Mouse (Mus musculus) myocyte (in vitro differentiated cells): ENCODE results near the gene Pmpcb.

ENCODE experiments used
- E2F4 ChIP-seq: IDR thresholded peaks from one replicate; pipeline ENCODE4 v1.6.1; 2011; ENCODE audit warnings: mild to moderate bottlenecking, control low read depth, moderate library complexity; ENCODE audit not compliant: insufficient read depth
- MYOD1 ChIP-seq, 3 experiments: IDR thresholded peaks; one replicate each; pipeline ENCODE4 v1.6.1; 2011; ENCODE audit warnings: control low read depth in 2 of 3, low read depth in 2 of 3, mild to moderate bottlenecking in 2 of 3, moderate library complexity in 1 of 3; ENCODE audit not compliant: insufficient read length in 2 of 3, control insufficient read depth in 1 of 3
- POLR2A ChIP-seq: IDR thresholded peaks from one replicate; pipeline ENCODE4 v1.6.1; 2011; ENCODE audit warnings: low read depth, mild to moderate bottlenecking, control low read depth, moderate library complexity; ENCODE audit not compliant: insufficient read length
- POLR2AphosphoS2 ChIP-seq: IDR thresholded peaks from one replicate; pipeline ENCODE4 v1.6.1; 2011; ENCODE audit warnings: low read depth, control low read depth; ENCODE audit not compliant: insufficient read length
- TCF12 ChIP-seq: IDR thresholded peaks from one replicate; pipeline ENCODE4 v1.6.1; 2011; ENCODE audit warnings: mild to moderate bottlenecking, control low read depth; ENCODE audit not compliant: poor library complexity, insufficient read depth, severe bottlenecking
- USF1 ChIP-seq: IDR thresholded peaks from one replicate; pipeline ENCODE4 v1.6.1; 2011; ENCODE audit warnings: low read depth, mild to moderate bottlenecking, control low read depth, moderate library complexity

DNA sequence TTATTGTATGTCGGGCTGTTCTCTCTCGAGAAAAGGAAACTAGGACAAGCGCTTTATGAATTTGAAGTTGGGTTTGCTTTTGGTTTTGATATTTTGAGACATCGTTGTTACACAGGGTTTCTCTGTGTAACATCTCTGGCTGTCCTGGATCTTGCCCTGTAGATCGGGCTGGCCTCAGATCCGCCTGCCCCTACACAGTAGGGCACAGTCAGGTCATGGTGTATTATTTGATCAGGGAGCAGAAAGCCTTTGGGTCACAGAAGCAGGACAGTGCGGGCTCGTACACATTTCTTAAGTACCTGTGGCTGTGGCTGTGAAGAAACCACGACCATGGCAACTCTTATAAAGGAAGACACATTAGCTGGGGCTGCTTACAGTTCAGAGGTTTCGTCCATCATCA, 679 bp downstream of the Pmpcb start:
- TF ChIP-seq POLR2A (no peak), USF1 (no peak), TCF12 (no peak), MYOD1 (IDR thresholded peaks at IDR 0.05; ENCODE audit: control insufficient read depth in 1 of 3, insufficient read length in 2 of 3, low read depth in 2 of 3) (no peak), POLR2AphosphoS2 (no peak), E2F4 (no peak)
